Mouse (Mus musculus): Measurements from ENCODE around the gene Dap3.
"Not testable (repeated sequence)": the region's sequence is repeated elsewhere in the genome, so short reads cannot be mapped to it uniquely, and the experiment has no call there.

Dap3 gene

GRCm38 (mm10) chr3:88950576-88951326 is at the start of gene Dap3, which contains the start of gene Ash1l:
Gene Dap3 (minus strand): TSS chr3:88951181.
Gene Ash1l (plus strand): TSS chr3:88950622.
- DNase-seq (ENCODE audit: low read depth, low spot score) = peak; percentile 83

GRCm38 (mm10) chr3:88992793-88993192 is 41.8 kb upstream of the Dap3 start:
- DNase-seq (ENCODE audit: low read depth, low spot score) = no peak

- DNase-seq (ENCODE audit: low read depth, low spot score) = peak; percentile 89
Measured at GRCm38 (mm10) chr3:88983921-88984381, 33.0 kb upstream of the Dap3 start.

GRCm38 (mm10) chr3:88981206-88982010 is 30.4 kb upstream of the Dap3 start:
- no peak for DNase-seq (ENCODE audit: low read depth, low spot score)

- DNase-seq (ENCODE audit: low read depth, low spot score) = no peak
Measured at GRCm38 (mm10) chr3:88975012-88975411, 24.0 kb upstream of the Dap3 start.

GRCm38 (mm10) chr3:88963211-88963610 is 12.2 kb upstream of the Dap3 start:
- not testable (repeated sequence) for DNase-seq (ENCODE audit: low read depth, low spot score)

GRCm38 (mm10) chr3:88953736-88954135 is 2.8 kb upstream of the Dap3 start:
- peak; percentile 63 for DNase-seq (ENCODE audit: low read depth, low spot score)

GRCm38 (mm10) chr3:88953246-88953645 is 2.3 kb upstream of the Dap3 start:
- DNase-seq (ENCODE audit: low read depth, low spot score) = no peak

GRCm38 (mm10) chr3:88951327-88951800 is 383 bp upstream of the Dap3 start:
- peak; percentile 13 for DNase-seq (ENCODE audit: low read depth, low spot score)

- peak; percentile 86 for DNase-seq (ENCODE audit: low read depth, low spot score)
Measured at GRCm38 (mm10) chr3:88949786-88950575, 1.0 kb downstream of the Dap3 start.

GRCm38 (mm10) chr3:88944109-88944508 is 6.9 kb downstream of the Dap3 start:
- DNase-seq (ENCODE audit: low read depth, low spot score) = no peak

GRCm38 (mm10) chr3:88942316-88942880 is 8.6 kb downstream of the Dap3 start:
- no peak for DNase-seq (ENCODE audit: low read depth, low spot score)

GRCm38 (mm10) chr3:88939749-88940148 is 11.2 kb downstream of the Dap3 start:
- DNase-seq (ENCODE audit: low read depth, low spot score) = peak; percentile 85

- no peak for DNase-seq (ENCODE audit: low read depth, low spot score)
Measured at GRCm38 (mm10) chr3:88939071-88939470, 11.9 kb downstream of the Dap3 start.

- DNase-seq (ENCODE audit: low read depth, low spot score) = no peak
Measured at GRCm38 (mm10) chr3:88929501-88929900, 21.5 kb downstream of the Dap3 start.

- DNase-seq (ENCODE audit: low read depth, low spot score) = no peak
Measured at GRCm38 (mm10) chr3:88925651-88926050, 25.3 kb downstream of the Dap3 start.

GRCm38 (mm10) chr3:88923989-88924591 is 26.9 kb downstream of the Dap3 start:
- DNase-seq (ENCODE audit: low read depth, low spot score) = no peak

GRCm38 (mm10) chr3:88921411-88921810 is 29.6 kb downstream of the Dap3 start:
- DNase-seq (ENCODE audit: low read depth, low spot score) = no peak

GRCm38 (mm10) chr3:88918981-88919380 is 32.0 kb downstream of the Dap3 start:
- no peak for DNase-seq (ENCODE audit: low read depth, low spot score)

GRCm38 (mm10) chr3:88914384-88914810 is 36.6 kb downstream of the Dap3 start:
- peak; percentile 19 for DNase-seq (ENCODE audit: low read depth, low spot score)
